ENCODE assay signal across 21 mouse cellular contexts in the genomic region with DNA sequence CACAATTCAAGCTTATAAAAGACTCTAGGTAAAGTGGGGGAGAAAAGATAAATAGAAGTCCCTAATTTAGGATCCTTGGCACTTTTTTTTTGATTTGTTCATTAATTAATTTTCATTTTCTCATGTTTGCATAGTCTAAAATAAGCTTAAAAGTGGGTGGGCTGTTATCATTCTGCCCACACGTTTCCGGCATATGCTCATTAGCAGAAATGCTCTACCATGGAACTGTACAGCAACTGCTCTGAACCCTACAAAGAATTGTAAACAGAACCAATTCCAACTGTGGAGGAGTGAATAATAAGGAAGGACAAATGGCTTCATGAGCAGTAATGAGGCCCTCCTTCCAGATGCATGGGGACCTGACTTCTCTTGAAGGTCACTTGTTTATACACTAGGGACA.
"Had no signal": no experiment of that assay in that cellular context is flagged by ENCODE, and none has a peak within 500 bp of the region (broad histone marks: within the 10 kb centered on the region; RNA-seq: fewer than 3 reads in every experiment).

No protein-coding gene starts in this region.

- H3K36me3 ChIP-seq: liver, embryonic 15.5 days; lung, embryonic 15.5 days; neural tube, embryonic 12.5 days; neural tube, embryonic 15.5 days had no signal

- H3K4me1 ChIP-seq: liver, embryonic 15.5 days; lung, embryonic 15.5 days; neural tube, embryonic 12.5 days; neural tube, embryonic 15.5 days had no signal

- H3K27ac ChIP-seq: hindbrain, postnatal 0 days; kidney, postnatal 0 days; liver, embryonic 15.5 days; lung, embryonic 15.5 days; neural tube, embryonic 12.5 days; neural tube, embryonic 15.5 days; stomach, postnatal 0 days had no signal

- H3K4me3 ChIP-seq: liver, embryonic 15.5 days; lung, embryonic 15.5 days; neural tube, embryonic 12.5 days; neural tube, embryonic 15.5 days had no signal

- H3K27me3 ChIP-seq: liver, embryonic 15.5 days; lung, embryonic 15.5 days; neural tube, embryonic 12.5 days; neural tube, embryonic 15.5 days had no signal

- H3K9me3 ChIP-seq: liver, embryonic 15.5 days; lung, embryonic 15.5 days; neural tube, embryonic 12.5 days; neural tube, embryonic 15.5 days had no signal

- H3K9ac ChIP-seq: liver, embryonic 15.5 days; lung, embryonic 15.5 days; neural tube, embryonic 12.5 days; neural tube, embryonic 15.5 days had no signal

- ATAC-seq: hindbrain, postnatal 0 days; inflammation-experienced regulatory T-cells, adult 6 months; intestine, embryonic 16.5 days had no signal

- H3K4me2 ChIP-seq: liver, embryonic 11.5 days; liver, embryonic 15.5 days; lung, embryonic 15.5 days; midbrain, embryonic 11.5 days; neural tube, embryonic 12.5 days; neural tube, embryonic 15.5 days had no signal

- DNase-seq: kidney, adult 18-20 months; kidney, postnatal 25 days; lung, adult 18-20 months; lung, postnatal 10 days; lung, postnatal 4 days; midbrain, embryonic 14.5 days; right cerebral cortex, adult 18-20 months; right cerebral cortex, postnatal 14 days; right cerebral cortex, postnatal 4 days; thymus, postnatal 25 days had no signal
